Mouse (Mus musculus) 416B (cell line): ENCODE measurements at regions not wholly inside any gene's neighbourhood (a gene's known extent, or its start where the extent isn't known, plus 50 kb on each side); places are given as distances from the start of the nearest gene placed in this dataset.

ENCODE experiments used
- DNase-seq: peaks from one replicate; pipeline ENCODE4 v3.0.0; 2011; ENCODE audit warnings: low read depth

DNA sequence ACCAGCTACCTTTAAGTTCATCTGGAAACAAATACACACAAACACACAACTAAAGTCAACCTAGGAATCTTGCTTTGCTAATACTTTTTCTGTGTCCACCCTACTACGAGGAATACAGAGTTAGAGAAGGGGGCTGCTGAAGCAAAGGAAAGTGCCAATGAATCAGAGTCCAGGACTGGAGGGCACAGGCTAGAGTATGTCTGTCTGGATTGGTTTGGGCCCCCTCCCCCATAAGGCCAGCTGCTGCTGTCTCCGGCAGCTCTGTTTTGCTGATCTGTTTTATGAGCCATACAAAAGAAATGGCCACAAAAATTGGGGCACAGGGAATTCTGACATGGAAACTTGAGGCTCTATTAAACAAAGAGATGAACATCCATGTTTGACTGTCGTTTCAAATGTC is 74.8 kb upstream of the Slc25a13 start:
- no peak for DNase-seq

DNA sequence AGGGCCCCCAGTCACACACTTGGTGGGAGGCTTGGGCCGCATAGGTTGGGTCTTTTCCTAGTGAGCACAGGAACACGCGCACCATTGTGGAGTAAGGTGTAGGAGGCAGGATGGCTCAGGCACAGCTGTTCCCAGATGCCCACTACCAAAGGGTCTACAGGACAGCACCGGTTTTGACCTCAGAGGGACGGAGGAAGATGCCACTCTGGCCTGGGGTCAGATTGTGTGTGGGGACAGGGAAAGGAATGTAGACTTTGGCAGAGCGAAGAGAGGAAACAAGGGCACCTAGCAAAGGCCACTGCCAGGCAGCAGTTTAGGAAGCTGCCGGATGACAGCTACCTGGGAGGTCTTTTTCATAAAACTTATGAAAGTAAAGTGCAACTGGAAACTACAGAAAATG is 73.5 kb upstream of the Slc25a13 start:
- no peak for DNase-seq

DNA sequence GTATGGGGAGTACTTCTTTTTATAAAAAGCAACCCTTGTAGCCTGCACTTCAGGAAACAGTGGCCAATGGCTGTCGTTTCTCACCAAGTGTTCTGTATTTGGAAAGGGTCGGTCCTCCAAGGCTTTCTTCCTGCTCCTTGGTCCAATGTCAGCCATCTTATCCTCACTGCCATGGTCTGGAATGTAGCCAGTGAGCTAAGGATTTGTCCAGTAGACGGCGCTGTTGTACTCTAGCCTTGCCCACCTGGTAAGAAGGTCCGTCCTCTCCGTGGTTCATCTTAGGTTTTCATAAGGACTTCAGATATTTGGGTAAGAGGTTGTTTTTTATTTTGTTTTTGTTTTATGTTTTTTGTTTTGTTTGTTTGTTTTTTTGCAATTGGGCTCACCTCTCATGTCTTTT is 72.8 kb upstream of the Slc25a13 start:
- DNase-seq, result peak; percentile 26

GRCm38 (mm10) chr6:6280812-6281568 is 64.0 kb upstream of the Slc25a13 start:
- DNase-seq, result peak; percentile 31

GRCm38 (mm10) chr6:6279646-6280045 is 62.7 kb upstream of the Slc25a13 start:
- DNase-seq, result no peak

GRCm38 (mm10) chr6:6270545-6270944 is 53.6 kb upstream of the Slc25a13 start:
- no peak for DNase-seq
